In genomic region chr4:81465172-81465571, GRCm38 (mm10) we compare ENCODE assay signal across 16 mouse cellular contexts. TPM values are rescaled to one million over a fixed set of nuclear protein-coding genes. Genes with fewer than 3 reads are reported as not detected.
"Had no signal": no experiment of that assay in that cellular context is flagged by ENCODE, and none has a peak within 500 bp of the region (broad histone marks: within the 10 kb centered on the region; RNA-seq: fewer than 3 reads in every experiment).

No protein-coding gene starts in this region.

- H3K36me3 ChIP-seq: liver, embryonic 13.5 days; midbrain, embryonic 13.5 days; neural tube, embryonic 12.5 days had no signal

- H3K9me3 ChIP-seq: liver, embryonic 13.5 days; midbrain, embryonic 13.5 days; neural tube, embryonic 12.5 days had no signal

- H3K4me2 ChIP-seq: liver, embryonic 13.5 days; midbrain, embryonic 13.5 days; neural tube, embryonic 12.5 days had no signal

- H3K27me3 ChIP-seq: liver, embryonic 13.5 days; midbrain, embryonic 13.5 days; neural tube, embryonic 12.5 days had no signal

- H3K4me1 ChIP-seq: liver, embryonic 13.5 days; midbrain, embryonic 13.5 days; neural tube, embryonic 12.5 days had no signal

- ATAC-seq: midbrain, embryonic 13.5 days had no signal

- H3K27ac ChIP-seq: kidney, postnatal 0 days; layer of hippocampus, adult 2 months; left cerebral cortex, adult 2 months; liver, embryonic 13.5 days; midbrain, embryonic 13.5 days; neural tube, embryonic 12.5 days had no signal

- H3K9ac ChIP-seq: liver, embryonic 13.5 days; midbrain, embryonic 13.5 days; neural tube, embryonic 12.5 days had no signal

- DNase-seq: kidney, adult 2 months; kidney, postnatal 25 days; layer of hippocampus, adult 9-11 months; layer of hippocampus, postnatal 36 days; liver, embryonic 13.5 days; lung, adult 2 months; lung, postnatal 14 days; lung, postnatal 4 days; thymus, adult 18-20 months; thymus, postnatal 36 days had no signal

- H3K4me3 ChIP-seq: layer of hippocampus, adult 2 months; left cerebral cortex, adult 2 months; liver, embryonic 13.5 days; midbrain, embryonic 13.5 days; neural tube, embryonic 12.5 days had no signal

RNA-seq across cellular contexts. Expression of gene Mpdz, which starts 22.6 kb away (rescaled TPM):
- total RNA-seq: megakaryocyte-erythroid progenitor cell, adult 5-6 weeks had no signal
